Mouse (Mus musculus) kidney, embryonic 16.5 days (tissue): Measurements from ENCODE around the gene Tesk2. TPM values are rescaled to one million over a fixed set of nuclear protein-coding genes. Genes with fewer than 3 reads are reported as not detected.
"Not testable (repeated sequence)": the region's sequence is repeated elsewhere in the genome, so short reads cannot be mapped to it uniquely, and the experiment has no call there.

Experiments used
- ATAC-seq: fragments of 200-750 bp; cut with Nextera tagmentation; 2 replicates; pipeline ENCODE4 v1.8.0; 2017; ENCODE audit warnings: moderate TSS enrichment; ENCODE audit not compliant: low FRiP score, low TSS enrichment
- H3K27ac ChIP-seq: fragments of 300-500 bp; sonication (generic); 2 replicates; pipeline ENCODE4 v1.5.1; 2014; ENCODE audit warnings: low read length
- H3K27me3 ChIP-seq: fragments of 300-500 bp; sonication (generic); 2 replicates; pipeline ENCODE4 v1.6.1; 2014; ENCODE audit warnings: low read length, control low read depth, mixed read lengths; ENCODE audit not compliant: insufficient read depth
- H3K36me3 ChIP-seq: fragments of 300-500 bp; sonication (generic); 2 replicates; pipeline ENCODE4 v1.6.1; 2014; ENCODE audit warnings: low read length, control low read depth, mixed read lengths; ENCODE audit not compliant: insufficient read depth
- H3K4me1 ChIP-seq: fragments of 300-500 bp; sonication (generic); 2 replicates; pipeline ENCODE4 v1.6.1; 2014; ENCODE audit warnings: low read length, control low read depth, mixed read lengths; ENCODE audit not compliant: insufficient read depth
- H3K4me2 ChIP-seq: fragments of 300-500 bp; sonication (generic); replicated peaks from 2 replicates; pipeline ENCODE4 v1.6.1; 2014; ENCODE audit warnings: low read depth, low read length
- H3K4me3 ChIP-seq: fragments of 300-500 bp; sonication (generic); 2 replicates; pipeline ENCODE4 v1.5.1; 2014; ENCODE audit warnings: mild to moderate bottlenecking, low read length
- H3K9ac ChIP-seq: fragments of 300-500 bp; sonication (generic); replicated peaks from 2 replicates; pipeline ENCODE4 v1.6.1; 2014; ENCODE audit warnings: low read length
- H3K9me3 ChIP-seq: fragments of 300-500 bp; sonication (generic); 2 replicates; pipeline ENCODE4 v1.6.1; 2016; ENCODE audit warnings: low read length, control low read depth
- WGBS: fragments of 180-500 bp; shearing (Covaris S2); extraction: QIAGEN DNeasy Blood & Tissue Kit; methylation state at CpG from one replicate; pipeline ENCODE4 v1.1.7; 2014; 5-methylcytosine and 5-hydroxymethylcytosine counted together
- polyA plus RNA-seq: library from polyadenylated mRNA; unstranded; fragments of >200 nt; fragmentation: Nextera tagmentation; extraction: Ambion mirVana; gene quantifications from 2 replicates; pipeline ENCODE4 v1.2.1, GENCODE M21; 2015

The Tesk2 gene
- 8.2 and 9.2 TPM in 2 replicates for polyA plus RNA-seq

DNA sequence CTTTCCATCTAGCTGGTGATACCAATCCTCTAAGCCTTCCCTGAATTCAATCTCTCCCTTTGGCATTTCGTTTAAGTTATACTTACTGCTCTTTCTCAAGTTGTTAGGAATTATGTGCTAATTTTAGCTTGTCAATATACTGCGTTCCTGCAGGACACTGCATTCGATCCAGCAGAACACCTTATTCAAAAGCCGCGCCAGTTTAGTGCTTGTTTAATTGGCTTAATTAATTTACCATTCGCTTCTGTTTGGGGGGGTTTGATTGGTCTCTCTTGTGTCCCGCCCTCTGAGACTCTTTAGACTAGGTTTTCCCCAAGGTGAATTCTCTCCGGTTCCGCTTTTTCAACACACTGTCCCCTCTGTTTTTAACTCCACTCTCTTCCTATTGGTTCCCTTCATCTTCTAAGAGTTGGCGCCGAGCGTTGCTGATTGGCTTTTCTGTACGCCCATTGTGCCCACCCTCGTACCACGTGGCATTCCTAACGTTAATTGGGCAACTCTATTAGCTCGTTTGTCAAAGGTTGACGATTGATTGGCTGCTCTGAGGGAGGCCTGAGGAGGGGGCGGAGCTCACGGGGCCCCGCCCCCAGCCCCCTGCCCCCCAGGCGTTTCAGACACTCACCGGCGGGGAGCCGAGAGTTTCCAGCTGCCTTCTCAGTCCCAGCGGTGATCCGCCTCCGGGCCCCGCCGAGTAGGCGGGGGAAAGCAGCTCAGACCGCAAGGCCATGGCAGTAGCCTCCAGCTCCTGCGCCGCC, at the start of gene Tesk2:
Tesk2 (plus strand) TSS at position 606 of the 755 bp plus-strand sequence.
- H3K27me3 ChIP-seq: no peaks in the 10 kb centered on the region
- peak within 1 kb of the TSS; percentile 86 for H3K9ac ChIP-seq
- peak within 1 kb of the TSS; percentile 87 for H3K27ac ChIP-seq
- H3K9me3 ChIP-seq: no peaks in the 10 kb centered on the region
- H3K36me3 ChIP-seq: no peaks in the 10 kb centered on the region; the same call in 1 of the 2 replicates
- H3K4me2 ChIP-seq: peak within 1 kb of the TSS; percentile 90
- H3K4me3 ChIP-seq: peak within 1 kb of the TSS; percentile 89
- H3K4me1 ChIP-seq: peaks cover 10% of the 10 kb centered on the region; the same call in 1 of the 2 replicates
- WGBS: under 1% methylated on average over 34 of the region's 34 CpGs
- peak; percentile 98 for ATAC-seq

DNA sequence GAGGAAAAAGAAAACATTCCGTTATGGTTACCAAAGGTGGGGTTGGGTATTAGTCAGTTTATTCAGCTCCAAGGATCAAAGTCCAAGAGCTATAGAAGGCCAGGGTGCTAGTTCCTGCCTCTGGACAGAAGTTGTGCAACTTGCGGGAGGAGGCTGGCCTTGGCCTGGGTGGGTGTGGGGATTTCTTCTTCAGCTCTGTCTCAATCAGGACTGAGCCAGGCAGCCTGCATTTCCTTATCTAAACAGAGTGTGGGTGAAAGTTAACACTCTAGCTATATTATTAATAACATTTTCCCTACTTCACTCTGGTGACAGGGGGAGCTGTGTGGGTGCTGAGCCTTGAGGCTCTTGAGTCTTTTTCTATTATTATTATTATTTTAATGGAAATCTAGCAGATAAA, 48.0 kb upstream of the Tesk2 start:
- 41% methylated on average over 2 of the region's 2 CpGs for WGBS
- ATAC-seq: peak; percentile 74
- Histone ChIP-seq H3K27me3 (no peaks in the 10 kb centered on the region), H3K4me3 (no peak overlapping the region), H3K36me3 (no peaks in the 10 kb centered on the region), H3K27ac (no peak overlapping the region), H3K4me1 (no peaks in the 10 kb centered on the region), H3K4me2 (no peak overlapping the region), H3K9ac (no peak overlapping the region), H3K9me3 (no peaks in the 10 kb centered on the region)

DNA sequence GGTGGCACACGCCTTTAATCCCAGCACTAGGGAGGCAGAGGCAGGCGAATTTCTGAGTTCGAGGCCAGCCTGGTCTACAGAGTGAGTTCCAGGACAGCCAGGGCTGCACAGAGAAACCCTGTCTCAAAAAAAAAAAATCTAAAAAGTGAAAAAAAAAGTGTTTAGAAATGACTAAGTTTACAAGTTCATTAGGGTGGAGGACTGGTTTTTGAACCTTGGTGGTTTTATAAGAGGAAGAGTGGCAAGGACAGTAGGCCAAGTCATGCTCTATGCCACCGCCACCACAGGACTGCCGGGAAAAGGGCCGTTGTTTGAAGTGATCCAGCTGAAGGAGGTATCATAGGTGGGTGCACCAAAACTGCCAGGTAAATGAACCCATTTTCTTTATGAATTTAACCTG, 46.0 kb upstream of the Tesk2 start:
- WGBS: 90% methylated on average over 6 of the region's 6 CpGs

DNA sequence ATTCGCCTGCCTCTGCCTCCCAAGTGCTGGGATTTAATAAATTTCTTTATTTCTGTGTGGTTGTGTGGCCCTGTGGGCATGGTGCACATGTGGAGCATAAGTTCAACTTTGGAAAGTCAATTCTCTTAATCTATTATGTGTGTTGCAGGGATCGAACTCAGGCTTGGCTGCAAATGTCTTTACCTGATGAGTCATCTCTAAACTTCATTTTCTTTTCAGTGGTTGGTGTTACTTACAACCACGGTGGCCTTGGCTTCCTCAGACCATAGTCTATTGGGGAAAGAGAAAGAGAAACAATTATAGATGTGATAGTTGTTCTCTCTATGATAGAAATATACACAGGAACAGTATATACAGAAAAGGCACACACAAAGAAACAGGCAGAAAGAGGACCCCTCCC, 44.7 kb upstream of the Tesk2 start:
- ATAC-seq: no peak
- Histone ChIP-seq H3K27ac (no peak overlapping the region), H3K9ac (no peak overlapping the region), H3K27me3 (no peaks in the 10 kb centered on the region), H3K36me3 (no peaks in the 10 kb centered on the region), H3K4me3 (no peak overlapping the region), H3K9me3 (no peaks in the 10 kb centered on the region), H3K4me2 (no peak overlapping the region), H3K4me1 (no peaks in the 10 kb centered on the region)
- 87% methylated on average over 3 of the region's 3 CpGs for WGBS

More for the DNA sequence above, 46.0 kb upstream of the Tesk2 start:
- not testable (repeated sequence) for ATAC-seq, H3K4me1 ChIP-seq, H3K4me2 ChIP-seq, H3K4me3 ChIP-seq, H3K9me3 ChIP-seq, H3K27ac ChIP-seq, H3K9ac ChIP-seq, H3K36me3 ChIP-seq, H3K27me3 ChIP-seq

DNA sequence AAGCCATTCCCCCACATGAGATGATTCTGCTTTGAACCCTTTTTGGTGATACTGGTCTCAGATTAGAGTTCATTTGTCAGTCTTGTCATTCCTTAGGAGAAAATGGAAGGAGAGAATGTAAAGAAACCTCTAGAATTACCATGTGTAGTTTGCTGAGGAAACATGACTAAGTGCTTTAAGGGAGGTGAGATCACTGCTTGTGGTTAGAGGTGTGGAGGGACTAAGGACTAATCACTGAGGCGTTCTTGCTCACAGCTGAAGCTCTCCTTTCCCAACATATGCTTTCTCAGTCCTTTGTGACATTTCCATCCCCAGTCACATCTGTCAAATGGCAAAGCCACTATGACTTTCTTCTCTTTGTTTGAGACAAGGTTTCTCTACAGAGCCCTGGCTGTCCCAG, 42.9 kb upstream of the Tesk2 start:
- no peaks in the 10 kb centered on the region for H3K36me3 ChIP-seq
- WGBS: 65% methylated on average over 1 of the region's 1 CpGs

DNA sequence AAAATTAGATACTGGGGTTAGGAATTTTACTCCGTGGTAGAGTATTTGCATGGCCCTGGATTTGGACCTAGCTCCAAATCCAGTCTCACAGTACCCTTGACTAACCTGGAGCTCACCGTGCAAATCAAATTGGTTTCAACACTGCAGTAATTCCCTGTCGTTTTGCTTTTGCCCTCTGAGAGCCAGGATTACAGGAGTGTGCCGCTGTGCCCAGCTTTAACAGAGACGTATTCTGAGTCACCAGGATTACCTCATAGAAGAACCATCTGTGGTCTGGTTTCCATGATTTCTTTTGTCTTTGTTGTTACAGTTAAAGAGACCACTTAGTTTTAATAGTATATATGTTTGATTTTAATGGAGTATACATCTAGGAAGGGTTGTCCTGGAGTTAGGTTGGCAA, 41.6 kb upstream of the Tesk2 start:
- no peaks in the 10 kb centered on the region for H3K9me3 ChIP-seq
- no peak overlapping the region for H3K4me2 ChIP-seq
- no peaks in the 10 kb centered on the region for H3K4me1 ChIP-seq
- no peak overlapping the region for H3K9ac ChIP-seq
- no peak for ATAC-seq
- H3K36me3 ChIP-seq: no peaks in the 10 kb centered on the region
- 72% methylated on average over 5 of the region's 5 CpGs for WGBS
- H3K4me3 ChIP-seq: no peak overlapping the region
- no peaks in the 10 kb centered on the region for H3K27me3 ChIP-seq
- H3K27ac ChIP-seq: no peak overlapping the region

More for the DNA sequence above, 42.9 kb upstream of the Tesk2 start:
- H3K4me2 ChIP-seq: no peak overlapping the region
- H3K9me3 ChIP-seq: no peaks in the 10 kb centered on the region
- H3K27me3 ChIP-seq: no peaks in the 10 kb centered on the region
- H3K27ac ChIP-seq: no peak overlapping the region
- H3K9ac ChIP-seq: no peak overlapping the region
- no peak for ATAC-seq
- no peaks in the 10 kb centered on the region for H3K4me1 ChIP-seq
- no peak overlapping the region for H3K4me3 ChIP-seq

DNA sequence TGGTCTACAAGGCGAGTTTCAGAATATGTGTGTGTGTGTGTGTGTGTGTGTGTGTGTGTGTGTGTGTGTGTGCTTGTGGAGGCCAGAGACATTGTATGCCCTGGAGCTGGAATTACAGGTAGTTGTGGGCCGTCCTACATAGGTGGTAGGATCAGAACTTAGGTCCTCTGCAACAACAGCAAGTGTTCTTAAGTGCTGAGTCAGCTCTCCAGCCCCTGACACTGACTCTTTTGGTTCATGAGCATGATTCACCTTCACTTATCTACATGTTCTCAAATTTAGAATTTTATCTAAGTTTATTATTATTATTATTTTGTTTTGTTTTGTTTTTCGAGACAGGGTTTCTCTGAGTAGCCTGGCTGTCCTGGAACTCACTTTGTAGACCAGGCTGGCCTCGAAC, 40.2 kb upstream of the Tesk2 start:
- WGBS: 99% methylated on average over 4 of the region's 4 CpGs
- H3K27me3 ChIP-seq, H3K9ac ChIP-seq, H3K27ac ChIP-seq, H3K4me1 ChIP-seq, H3K4me3 ChIP-seq, H3K9me3 ChIP-seq, ATAC-seq, H3K4me2 ChIP-seq, H3K36me3 ChIP-seq: not testable (repeated sequence)

DNA sequence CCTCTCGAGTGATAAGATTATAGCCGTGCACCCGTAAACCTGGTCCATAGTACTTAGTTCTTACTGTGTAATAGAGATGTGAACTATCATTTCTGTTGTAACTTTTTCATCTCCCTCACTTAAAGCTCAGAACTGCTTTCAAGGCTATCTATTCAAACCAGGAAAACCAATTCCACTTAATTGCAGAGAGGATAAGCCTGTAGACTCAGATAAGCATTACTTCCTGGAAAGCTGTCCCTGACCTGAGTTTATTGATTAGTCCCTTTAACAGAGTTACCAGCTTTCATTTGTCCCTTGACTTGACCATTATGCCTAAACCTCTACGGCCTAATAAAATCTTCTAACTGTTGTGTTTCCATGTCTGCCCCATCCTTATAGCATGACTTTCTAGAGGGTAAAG, 36.8 kb upstream of the Tesk2 start:
- no peak overlapping the region for H3K9ac ChIP-seq
- no peak overlapping the region for H3K27ac ChIP-seq
- H3K9me3 ChIP-seq: no peaks in the 10 kb centered on the region
- H3K36me3 ChIP-seq: peaks cover 13% of the 10 kb centered on the region
- 88% methylated on average over 4 of the region's 4 CpGs for WGBS
- H3K4me3 ChIP-seq: no peak overlapping the region
- ATAC-seq: no peak
- H3K4me1 ChIP-seq: peaks cover 24% of the 10 kb centered on the region
- H3K4me2 ChIP-seq: no peak overlapping the region
- H3K27me3 ChIP-seq: no peaks in the 10 kb centered on the region

DNA sequence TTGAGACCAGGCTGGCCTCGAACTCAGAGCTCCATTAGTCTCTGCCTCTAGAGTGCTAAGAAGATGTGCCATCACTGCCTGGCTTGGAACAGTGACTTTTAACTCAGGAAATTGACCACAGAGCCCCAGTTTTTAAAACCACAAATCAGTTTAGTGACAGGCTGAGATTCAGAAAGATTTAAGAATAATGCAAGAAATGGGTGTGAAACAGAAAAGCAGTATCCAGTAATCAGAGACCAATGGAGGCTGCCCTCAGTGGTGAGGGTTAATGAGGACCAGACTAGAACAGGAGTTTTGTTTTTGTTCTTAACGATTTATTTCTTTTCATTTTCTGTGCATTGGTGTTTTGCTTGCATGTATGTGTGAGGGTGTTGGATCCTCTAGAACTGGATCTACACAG, 36.1 kb upstream of the Tesk2 start:
- Histone ChIP-seq H3K4me1 (peaks cover 24% of the 10 kb centered on the region), H3K36me3 (peaks cover 20% of the 10 kb centered on the region), H3K4me3 (no peak overlapping the region), H3K9me3 (no peaks in the 10 kb centered on the region), H3K9ac (peak overlapping the region; percentile 85), H3K27ac (peak overlapping the region; percentile 97), H3K4me2 (0 out of 2 replicates have a peak overlapping the region, but pooled peaks have one; percentile 83), H3K27me3 (no peaks in the 10 kb centered on the region)
- 77% methylated on average over 2 of the region's 2 CpGs for whole genome bisulfite sequencing
- ATAC-seq: no peak

DNA sequence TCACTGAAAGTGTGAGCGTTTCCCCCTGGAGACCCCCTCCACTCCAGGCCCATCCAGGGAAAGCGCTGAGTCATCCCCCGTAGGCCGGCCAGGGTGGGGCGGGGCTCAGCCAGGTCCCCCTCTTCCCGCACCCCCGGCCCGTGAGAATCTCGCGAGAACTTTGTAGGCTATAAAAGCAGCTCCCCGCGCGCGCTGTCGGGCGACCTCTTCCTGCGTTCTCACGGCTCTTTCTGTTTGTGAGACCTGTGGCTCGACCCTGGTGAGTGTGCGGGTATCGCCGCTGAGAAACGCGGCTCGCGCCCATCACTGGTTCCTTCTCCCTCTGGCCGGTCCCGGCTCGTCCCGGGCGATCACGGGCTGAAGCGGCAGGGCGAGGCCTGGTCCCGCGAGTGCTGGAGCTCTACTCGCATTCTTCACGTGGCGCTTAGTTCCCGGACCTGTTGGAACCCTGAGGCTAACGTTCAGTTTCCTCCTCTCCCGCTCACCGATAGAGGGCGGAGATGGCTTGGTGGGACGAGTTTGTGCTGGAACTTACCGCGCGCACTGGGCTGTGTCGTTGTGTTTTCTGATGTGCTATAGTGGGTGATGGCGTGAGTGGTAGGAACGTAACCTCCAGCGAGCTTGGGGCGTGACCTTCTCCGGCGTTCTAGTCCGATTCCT, 35.2 kb upstream of the Tesk2 start, which contains the start of gene Prdx1:
Prdx1 (plus strand) TSS at position 143 of the 660 bp plus-strand sequence.
- H3K4me2 ChIP-seq: peak within 1 kb of the TSS; percentile 83
- ATAC-seq: peak; percentile 98
- H3K4me3 ChIP-seq: peak within 1 kb of the TSS; percentile 71
- H3K9me3 ChIP-seq: no peaks in the 10 kb centered on the region
- peak within 1 kb of the TSS; percentile 97 for H3K27ac ChIP-seq
- WGBS: under 1% methylated on average over 56 of the region's 56 CpGs
- peak within 1 kb of the TSS; percentile 85 for H3K9ac ChIP-seq
- no peaks in the 10 kb centered on the region for H3K27me3 ChIP-seq
- peaks cover 26% of the 10 kb centered on the region for H3K36me3 ChIP-seq
- peaks cover 24% of the 10 kb centered on the region for H3K4me1 ChIP-seq
